Mouse (Mus musculus) forebrain, embryonic 11.5 days (tissue): Measurements from ENCODE around the gene Tmprss2. TPM values are rescaled to one million over a fixed set of nuclear protein-coding genes. Genes with fewer than 3 reads are reported as not detected.
"Not testable (repeated sequence)": the region's sequence is repeated elsewhere in the genome, so short reads cannot be mapped to it uniquely, and the experiment has no call there.

Source experiments
- ATAC-seq: fragments of 200-750 bp; cut with Nextera tagmentation; replicated peaks from 2 replicates; pipeline ENCODE4 v1.8.0; 2017; ENCODE audit warnings: moderate TSS enrichment; ENCODE audit not compliant: low FRiP score
- DNase-seq: peaks from one replicate; pipeline ENCODE4 v3.0.0-alpha.2; 2017; ENCODE audit warnings: low spot score
- H3K27ac ChIP-seq: fragments of 300-500 bp; sonication (generic); 2 replicates; pipeline ENCODE4 v1.5.1; 2014; ENCODE audit warnings: low read depth, low read length
- H3K27me3 ChIP-seq: fragments of 300-500 bp; sonication (generic); 2 replicates; pipeline ENCODE4 v1.6.1; 2014; ENCODE audit warnings: mild to moderate bottlenecking, low read length, mixed read lengths; ENCODE audit not compliant: control insufficient read depth, insufficient read depth
- H3K36me3 ChIP-seq: fragments of 300-500 bp; sonication (generic); 2 replicates; pipeline ENCODE4 v1.6.1; 2014; ENCODE audit warnings: mild to moderate bottlenecking, low read length, moderate library complexity, mixed read lengths; ENCODE audit not compliant: control insufficient read depth, insufficient read depth
- H3K4me1 ChIP-seq: fragments of 300-500 bp; sonication (generic); replicated peaks from 2 replicates; pipeline ENCODE4 v1.6.1; 2014; ENCODE audit warnings: low read length, mixed read lengths; ENCODE audit not compliant: control insufficient read depth, insufficient read depth
- H3K4me2 ChIP-seq: fragments of 300-500 bp; sonication (generic); 2 replicates; pipeline ENCODE4 v1.6.1; 2014; ENCODE audit warnings: low read depth, mild to moderate bottlenecking, low read length, moderate library complexity, mixed read lengths; ENCODE audit not compliant: severe bottlenecking
- H3K4me3 ChIP-seq: fragments of 300-500 bp; sonication (generic); 2 replicates; pipeline ENCODE4 v1.5.1; 2014; ENCODE audit warnings: low read depth, low read length
- H3K9ac ChIP-seq: fragments of 300-500 bp; sonication (generic); 2 replicates; pipeline ENCODE4 v1.6.1; 2014; ENCODE audit warnings: low read length
- H3K9me3 ChIP-seq: fragments of 300-500 bp; sonication (generic); 2 replicates; pipeline ENCODE4 v1.6.1; 2016; ENCODE audit warnings: low read length, mixed read lengths; ENCODE audit not compliant: control insufficient read depth
- WGBS: fragments of 180-500 bp; shearing (Covaris S2); extraction: QIAGEN DNeasy Blood & Tissue Kit; methylation state at CpG from one replicate; pipeline ENCODE4 v1.1.7; 2014; 5-methylcytosine and 5-hydroxymethylcytosine counted together
- polyA plus RNA-seq: library from polyadenylated mRNA; unstranded; fragments of >200 nt; fragmentation: Nextera tagmentation; extraction: Ambion mirVana; gene quantifications from 2 replicates; pipeline ENCODE4 v1.2.1, GENCODE M21; 2014

The Tmprss2 gene
- polyA plus RNA-seq, 1 experiment from 2014 or later = 0.05 TPM

DNA sequence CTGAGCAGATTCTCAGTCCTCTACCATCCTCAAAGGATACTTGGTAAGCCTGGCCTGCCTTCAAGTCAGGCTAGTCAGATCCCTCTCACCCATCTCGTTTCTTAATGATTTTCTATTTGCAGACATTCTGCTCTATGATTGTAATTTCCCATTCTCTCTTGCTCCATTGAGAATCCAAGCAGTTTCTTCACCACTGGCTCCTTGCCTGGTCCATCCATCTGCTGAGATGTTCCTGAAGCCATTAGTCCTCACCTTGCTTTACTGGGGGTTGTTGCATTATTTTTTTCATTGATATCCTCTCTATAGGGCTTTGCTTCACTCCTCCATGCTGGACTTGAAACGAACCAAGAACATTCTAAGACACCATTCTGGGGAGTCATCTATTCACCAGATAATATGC is 10.4 kb downstream of the Tmprss2 start:
- H3K4me3 ChIP-seq = no peak overlapping the region
- no peaks in the 10 kb centered on the region for H3K27me3 ChIP-seq
- no peaks in the 10 kb centered on the region for H3K9me3 ChIP-seq
- ATAC-seq (no peak), DNase-seq (no peak)
- H3K9ac ChIP-seq = no peak overlapping the region
- no peaks in the 10 kb centered on the region for H3K36me3 ChIP-seq
- no peak overlapping the region for H3K4me2 ChIP-seq
- H3K27ac ChIP-seq = no peak overlapping the region
- H3K4me1 ChIP-seq = no peaks in the 10 kb centered on the region
- WGBS = 70% methylated on average over 2 of the region's 2 CpGs

DNA sequence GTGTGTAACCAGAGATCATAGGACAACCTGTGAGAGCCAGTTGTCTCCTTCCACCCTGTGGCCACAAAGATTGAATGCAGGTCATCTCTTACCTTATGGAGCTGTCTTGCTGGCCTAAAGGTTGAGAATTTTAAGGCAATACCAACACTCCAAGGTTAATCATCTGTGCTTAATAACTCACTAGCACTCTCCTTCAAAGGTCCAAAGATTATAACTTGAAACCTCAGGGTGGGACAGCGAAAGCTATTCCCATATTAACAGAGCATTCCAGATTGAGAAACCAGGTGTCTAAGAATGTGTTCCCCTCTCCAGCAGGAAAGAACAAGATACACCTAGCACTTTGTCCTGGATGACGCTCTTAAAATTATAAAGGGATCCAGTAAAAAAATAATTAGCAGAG is 12.9 kb downstream of the Tmprss2 start:
- no peak overlapping the region for H3K4me2 ChIP-seq
- H3K4me1 ChIP-seq = no peaks in the 10 kb centered on the region
- H3K9ac ChIP-seq = no peak overlapping the region
- H3K27ac ChIP-seq = no peak overlapping the region
- H3K4me3 ChIP-seq = no peak overlapping the region
- no peaks in the 10 kb centered on the region for H3K27me3 ChIP-seq
- WGBS = 89% methylated on average over 2 of the region's 2 CpGs
- no peaks in the 10 kb centered on the region for H3K9me3 ChIP-seq
- no peaks in the 10 kb centered on the region for H3K36me3 ChIP-seq
- DNase-seq (no peak), ATAC-seq (no peak)

DNA sequence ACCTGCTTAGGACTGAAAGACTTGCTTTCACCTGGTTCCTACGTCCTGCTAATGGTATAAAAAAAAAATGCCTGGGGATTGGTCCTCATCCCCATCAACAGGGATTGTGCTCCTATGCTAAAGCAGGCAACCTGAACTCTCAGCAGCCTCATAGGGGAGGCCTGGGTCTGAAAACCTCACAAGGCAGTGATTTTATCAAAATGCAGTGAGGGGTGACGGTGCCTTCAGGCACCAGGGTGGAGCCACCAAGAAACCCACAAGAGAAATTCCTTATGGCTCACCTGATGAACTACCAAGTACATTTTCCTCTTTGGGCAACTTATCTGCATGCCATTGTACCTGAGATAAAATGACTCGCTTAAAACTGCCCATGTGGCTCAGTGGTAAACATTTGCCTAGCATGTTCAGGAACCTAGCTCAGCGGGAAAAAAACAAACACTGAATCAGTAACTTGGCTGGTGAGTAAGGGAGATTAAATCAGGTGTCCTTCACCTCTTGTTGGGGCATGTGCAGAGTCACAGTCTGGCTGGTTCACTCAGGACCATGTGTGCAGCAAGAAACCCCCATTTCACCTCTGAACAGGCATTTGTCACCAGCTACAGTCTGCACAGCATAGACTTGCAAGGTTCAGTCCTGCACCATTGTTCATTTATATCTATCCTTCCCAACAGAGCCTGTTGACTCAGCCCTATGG is 17.0 kb downstream of the Tmprss2 start:
- no peaks in the 10 kb centered on the region for H3K36me3 ChIP-seq
- no peaks in the 10 kb centered on the region for H3K4me1 ChIP-seq
- no peaks in the 10 kb centered on the region for H3K27me3 ChIP-seq
- no peaks in the 10 kb centered on the region for H3K9me3 ChIP-seq
- ATAC-seq (no peak), DNase-seq (no peak)
- H3K4me3 ChIP-seq = no peak overlapping the region
- H3K4me2 ChIP-seq = no peak overlapping the region
- WGBS = 72% methylated on average over 4 of the region's 4 CpGs
- H3K9ac ChIP-seq = no peak overlapping the region
- no peak overlapping the region for H3K27ac ChIP-seq

DNA sequence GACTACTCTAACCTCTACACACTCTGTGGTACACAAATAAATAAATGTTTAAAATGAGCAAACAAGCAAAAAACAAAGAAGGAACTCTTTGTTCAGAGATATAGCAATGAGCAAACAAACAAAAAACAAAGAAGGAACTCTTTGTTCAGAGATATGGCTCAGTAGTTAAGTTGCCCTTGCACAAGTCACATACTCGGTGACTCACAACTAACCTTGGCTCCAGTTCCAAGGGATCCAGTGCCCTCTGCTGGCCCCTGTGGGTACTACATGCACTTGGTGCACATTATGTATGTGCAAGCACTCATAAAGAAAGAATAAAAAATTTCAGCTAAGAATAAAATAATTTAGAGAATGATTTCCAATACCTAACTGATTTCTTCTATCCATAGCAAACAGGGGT is 17.9 kb downstream of the Tmprss2 start:
- DNase-seq (peak; percentile 87), ATAC-seq (no peak; the same call in 1 of the 2 replicates)
- Histone ChIP-seq H3K4me2 (no peak overlapping the region), H3K27me3 (no peaks in the 10 kb centered on the region), H3K4me1 (no peaks in the 10 kb centered on the region), H3K27ac (no peak overlapping the region), H3K9ac (no peak overlapping the region), H3K36me3 (no peaks in the 10 kb centered on the region), H3K9me3 (no peaks in the 10 kb centered on the region), H3K4me3 (no peak overlapping the region)
- 37% methylated on average over 1 of the region's 1 CpGs for WGBS

DNA sequence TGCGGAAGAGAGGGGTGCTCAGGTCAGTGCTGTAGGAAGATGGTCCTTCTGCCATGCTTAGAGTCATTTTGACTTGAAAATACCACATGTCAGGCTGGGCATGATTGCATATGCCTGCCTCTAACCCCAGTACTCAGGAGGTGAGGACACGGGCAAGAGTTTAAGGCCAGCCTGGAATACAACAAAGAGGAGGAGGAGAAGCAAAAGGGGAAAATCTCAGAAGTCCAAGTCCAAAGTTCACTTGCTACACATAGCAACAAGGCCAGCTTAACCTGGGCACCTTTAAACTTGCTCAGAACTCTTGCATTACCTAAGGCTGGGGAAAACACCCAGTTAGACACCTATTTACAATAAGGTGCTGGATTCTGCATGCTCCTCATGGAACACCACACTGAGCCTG is 19.5 kb downstream of the Tmprss2 start:
- no peaks in the 10 kb centered on the region for H3K36me3 ChIP-seq
- no peaks in the 10 kb centered on the region for H3K27me3 ChIP-seq
- no peak overlapping the region for H3K9ac ChIP-seq
- no peak for ATAC-seq
- no peak overlapping the region for H3K27ac ChIP-seq
- no peak overlapping the region for H3K4me2 ChIP-seq
- DNase-seq = no peak
- no peaks in the 10 kb centered on the region for H3K4me1 ChIP-seq
- no peak overlapping the region for H3K4me3 ChIP-seq
- H3K9me3 ChIP-seq = no peaks in the 10 kb centered on the region
- WGBS = 89% methylated on average over 2 of the region's 2 CpGs

DNA sequence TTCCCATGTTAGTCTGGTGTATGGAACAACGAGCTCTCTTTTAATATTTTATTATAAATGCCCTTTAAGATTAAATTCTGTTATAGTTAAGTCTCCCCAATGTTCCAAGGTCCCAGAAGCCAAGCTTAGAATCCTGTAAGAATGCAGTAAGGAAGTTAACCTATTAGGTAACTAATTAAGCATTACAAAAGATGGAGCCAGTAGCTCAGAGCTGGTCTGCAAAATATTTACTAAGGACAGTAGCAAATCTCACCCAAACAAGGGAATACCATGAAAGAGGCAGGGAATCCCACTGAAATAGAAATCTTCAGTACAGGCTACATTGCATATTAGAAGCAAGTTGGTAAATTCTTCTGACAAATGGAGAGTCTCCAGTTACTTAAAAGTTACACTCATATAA is 28.1 kb downstream of the Tmprss2 start:
- not testable (repeated sequence) for ATAC-seq, DNase-seq, H3K36me3 ChIP-seq, H3K27me3 ChIP-seq, H3K4me2 ChIP-seq, H3K4me3 ChIP-seq, H3K9me3 ChIP-seq, H3K4me1 ChIP-seq, H3K9ac ChIP-seq, H3K27ac ChIP-seq
- WGBS = 78% methylated on average over 1 of the region's 1 CpGs

DNA sequence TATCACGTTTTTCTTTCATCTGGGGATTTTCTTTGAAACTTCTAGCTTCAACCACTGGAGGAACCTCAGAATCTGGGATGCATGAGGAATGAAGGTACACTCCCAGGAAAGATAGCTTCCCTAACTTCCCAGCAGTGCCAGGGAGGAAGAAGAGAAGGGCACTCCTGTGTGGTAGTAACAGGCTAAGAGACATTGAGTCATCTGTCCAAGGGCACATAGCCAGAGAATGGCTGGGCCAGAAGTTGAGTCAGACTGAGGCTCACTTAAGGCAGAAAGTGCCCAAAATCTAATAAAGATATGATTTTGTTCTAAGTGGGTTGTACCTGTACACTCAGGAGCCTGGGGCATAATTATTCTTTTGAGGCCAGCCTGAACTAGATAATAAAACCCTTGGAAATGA is 41.6 kb downstream of the Tmprss2 start:
- DNase-seq (no peak), ATAC-seq (no peak)
- no peak overlapping the region for H3K27ac ChIP-seq
- no peaks in the 10 kb centered on the region for H3K4me1 ChIP-seq
- no peaks in the 10 kb centered on the region for H3K9me3 ChIP-seq
- 50% methylated on average over 1 of the region's 1 CpGs for WGBS
- no peak overlapping the region for H3K9ac ChIP-seq
- no peaks in the 10 kb centered on the region for H3K27me3 ChIP-seq
- H3K4me3 ChIP-seq = no peak overlapping the region
- H3K4me2 ChIP-seq = no peak overlapping the region
- no peaks in the 10 kb centered on the region for H3K36me3 ChIP-seq

DNA sequence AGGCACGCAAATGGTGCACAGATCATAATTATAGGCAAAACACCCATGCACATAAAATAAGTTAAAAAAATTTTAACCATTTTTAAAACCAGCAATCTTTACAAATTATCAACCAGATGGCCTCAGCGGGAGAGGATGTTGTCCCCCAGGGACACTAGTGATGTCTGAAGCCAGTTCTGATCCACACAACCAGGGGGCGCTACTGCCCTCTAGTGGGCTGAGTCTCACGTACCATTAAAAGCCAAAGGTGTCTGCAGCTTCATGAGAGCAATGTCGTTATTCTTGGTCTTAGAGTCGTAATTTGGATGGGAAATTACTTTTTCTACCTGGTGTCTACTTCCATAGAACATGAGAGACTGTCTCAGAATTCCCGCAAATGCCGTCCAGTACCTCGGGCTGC is 42.3 kb downstream of the Tmprss2 start:
- H3K9ac ChIP-seq = no peak overlapping the region
- H3K4me1 ChIP-seq = no peaks in the 10 kb centered on the region
- H3K4me2 ChIP-seq = no peak overlapping the region
- no peak overlapping the region for H3K27ac ChIP-seq
- H3K4me3 ChIP-seq = no peak overlapping the region
- H3K9me3 ChIP-seq = no peaks in the 10 kb centered on the region
- DNase-seq = peak; percentile 52
- no peaks in the 10 kb centered on the region for H3K36me3 ChIP-seq
- ATAC-seq = no peak
- WGBS = 73% methylated on average over 9 of the region's 9 CpGs
- no peaks in the 10 kb centered on the region for H3K27me3 ChIP-seq

DNA sequence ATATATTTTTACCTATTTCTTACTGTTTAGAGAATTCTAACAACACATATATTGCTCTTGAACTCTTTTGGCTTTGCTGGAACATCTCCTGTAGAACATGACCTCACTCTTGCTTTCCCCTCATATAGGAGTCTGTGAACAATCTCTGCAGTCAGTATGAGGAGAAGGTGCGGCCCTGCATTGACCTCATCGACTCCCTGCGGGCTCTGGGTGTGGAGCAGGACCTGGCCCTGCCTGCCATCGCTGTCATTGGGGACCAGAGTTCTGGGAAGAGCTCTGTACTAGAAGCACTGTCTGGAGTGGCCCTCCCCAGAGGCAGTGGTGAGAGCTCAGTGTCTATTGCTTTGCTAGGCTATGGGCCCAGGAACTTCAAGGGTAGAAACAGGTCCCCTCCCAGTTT is 66.7 kb downstream of the Tmprss2 start:
- DNase-seq (no peak), ATAC-seq (no peak)
- H3K27ac ChIP-seq = no peak overlapping the region
- no peaks in the 10 kb centered on the region for H3K9me3 ChIP-seq
- H3K4me2 ChIP-seq = no peak overlapping the region
- no peaks in the 10 kb centered on the region for H3K36me3 ChIP-seq
- 87% methylated on average over 4 of the region's 4 CpGs for WGBS
- H3K9ac ChIP-seq = no peak overlapping the region
- H3K4me3 ChIP-seq = no peak overlapping the region
- H3K27me3 ChIP-seq = no peaks in the 10 kb centered on the region
- no peaks in the 10 kb centered on the region for H3K4me1 ChIP-seq
